Mouse (Mus musculus): ENCODE data around the gene Cyba.

Gene Cyba

DNA sequence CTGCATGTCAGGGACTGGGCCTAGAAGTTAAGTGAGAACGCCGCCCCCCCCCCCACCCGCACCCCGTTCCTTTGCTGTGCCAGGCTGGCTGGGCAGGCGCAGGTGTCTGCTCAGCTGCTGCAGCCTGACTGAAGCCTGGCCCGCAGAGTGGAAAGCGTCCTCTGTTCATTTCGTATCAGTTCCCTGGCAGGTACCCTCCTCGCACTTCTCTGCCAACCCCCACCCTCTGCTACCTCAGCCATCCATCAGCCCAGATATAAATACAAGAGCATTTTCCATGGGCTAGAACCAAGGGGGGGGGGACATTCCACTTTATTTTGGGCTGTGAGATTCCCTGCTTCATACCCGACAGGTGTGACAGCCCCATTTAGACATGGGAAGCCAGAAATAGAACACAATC is 19.4 kb upstream of the Cyba start:
- no peak for DNase-seq (ENCODE audit: low spot score in 2 of 2)

DNA sequence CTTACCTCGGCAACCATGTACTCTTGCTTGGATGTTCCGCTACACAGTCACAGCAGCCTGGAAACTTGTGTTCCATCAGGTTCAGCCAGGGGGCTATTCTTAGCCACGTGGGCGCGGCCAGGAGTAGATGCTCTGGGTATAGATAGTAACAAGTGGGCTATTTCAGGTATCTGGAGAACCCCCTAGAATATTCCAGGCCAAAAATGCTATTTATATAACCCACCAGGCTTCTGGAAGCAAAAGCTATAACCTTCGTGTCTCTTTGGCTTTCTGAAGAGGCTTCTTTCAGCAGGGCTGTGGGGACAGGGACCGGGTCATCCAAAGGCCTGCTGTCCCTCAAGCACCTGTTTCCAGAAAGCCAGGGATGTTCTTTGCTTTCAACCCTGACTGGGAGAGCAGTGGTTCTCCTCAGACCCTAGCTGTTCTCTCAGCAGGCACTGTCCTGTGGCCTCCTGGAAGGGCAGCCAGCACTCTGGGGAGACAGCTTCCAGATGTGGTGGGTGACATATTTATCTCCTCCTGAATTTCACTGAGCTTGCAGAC is 18.5 kb upstream of the Cyba start:
- DNase-seq (ENCODE audit: low spot score in 2 of 2), result no peak

GRCm38 (mm10) chr8:122445203-122445602 is 12.5 kb upstream of the Cyba start:
- no peak for DNase-seq (ENCODE audit: low spot score in 2 of 2)

- peak; percentile 58 to 86 for DNase-seq (ENCODE audit: low spot score in 2 of 2)
Observed at GRCm38 (mm10) chr8:122444058-122444748, 11.5 kb upstream of the Cyba start.

DNA sequence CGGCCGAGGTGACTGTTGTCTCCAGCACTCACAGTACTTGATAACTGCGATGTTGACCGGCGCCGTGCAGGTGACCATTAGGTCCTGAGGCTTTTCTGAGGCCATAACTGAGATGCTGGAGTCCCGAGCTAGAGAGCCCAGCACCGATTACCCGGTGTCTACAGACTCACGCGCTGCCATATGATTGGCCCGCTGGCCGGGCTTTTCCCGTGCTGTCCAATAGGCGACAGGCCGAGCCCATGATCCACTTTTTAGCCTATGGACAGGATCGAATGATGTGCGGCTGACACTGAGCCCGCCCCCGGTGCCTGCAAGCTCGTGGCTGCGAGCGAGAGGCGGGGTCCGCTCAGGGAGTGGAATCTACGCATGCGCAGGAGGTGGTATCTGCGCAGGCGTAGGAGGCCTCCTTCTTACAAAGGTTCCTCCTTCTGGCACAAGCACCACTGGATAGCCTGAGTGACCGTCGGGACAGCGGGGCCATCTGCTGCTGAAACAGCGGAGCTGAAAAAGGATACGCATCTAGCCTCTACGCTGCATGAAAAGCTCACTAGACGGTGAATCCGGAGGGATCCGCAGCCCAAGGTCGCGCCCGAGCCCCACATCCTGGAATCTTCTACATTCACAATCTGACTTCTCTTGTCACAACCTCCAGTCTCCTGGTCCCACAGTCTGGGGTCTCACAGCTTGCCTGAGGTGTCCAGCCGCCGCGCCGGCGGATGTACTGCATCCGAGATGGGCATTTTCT is 10.7 kb upstream of the Cyba start, which contains the start of gene Mvd:
Gene Mvd (minus strand): TSS at position 161 of the 745 bp plus-strand sequence.
- peak; percentile 99 for DNase-seq (ENCODE audit: low spot score in 2 of 2)

DNA sequence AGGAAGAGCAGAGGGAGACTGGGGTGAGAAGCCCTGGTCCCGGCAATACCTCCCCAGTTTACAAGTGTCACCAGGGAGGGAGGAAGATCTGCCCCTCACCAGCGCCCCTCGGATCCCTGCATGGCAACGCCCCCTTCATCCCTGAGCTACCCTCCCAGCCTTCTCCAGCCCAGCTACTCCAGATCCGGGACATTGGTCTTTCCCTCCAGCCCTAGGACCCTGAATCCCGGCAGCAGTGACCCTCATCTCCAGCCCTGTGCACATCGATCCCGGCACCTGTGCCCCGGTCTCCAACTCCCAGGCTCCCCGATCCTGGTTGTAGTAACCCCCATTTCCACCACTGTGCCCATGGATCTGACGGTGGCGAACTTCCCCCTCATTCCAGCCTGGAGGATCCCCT is 10.1 kb upstream of the Cyba start:
- no peak for DNase-seq (ENCODE audit: low spot score in 2 of 2)

DNA sequence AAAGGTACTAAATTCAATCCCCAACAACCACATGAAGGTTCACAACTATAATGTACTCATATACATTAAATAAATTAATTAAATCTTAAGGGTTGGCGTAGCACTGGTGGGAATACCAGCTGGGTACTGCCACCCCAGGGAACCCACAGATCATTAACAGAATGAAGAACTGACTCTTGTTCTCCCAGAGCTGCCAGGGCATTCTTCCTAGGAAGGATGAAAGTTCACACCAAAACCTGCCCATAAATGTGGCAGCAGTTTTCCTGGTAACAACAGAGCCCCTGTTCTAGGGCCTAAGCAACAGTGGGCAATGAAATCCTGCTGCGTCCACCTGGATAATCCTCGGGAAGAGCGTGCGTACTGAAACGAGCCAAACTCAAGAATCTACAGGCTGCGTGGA is 9.6 kb upstream of the Cyba start:
- no peak for DNase-seq (ENCODE audit: low spot score in 2 of 2)

- no peak for DNase-seq (ENCODE audit: low spot score in 2 of 2)
Observed at GRCm38 (mm10) chr8:122441326-122441725, 8.6 kb upstream of the Cyba start.

GRCm38 (mm10) chr8:122439336-122439735 is 6.6 kb upstream of the Cyba start:
- DNase-seq (ENCODE audit: low spot score in 2 of 2), result no peak

DNA sequence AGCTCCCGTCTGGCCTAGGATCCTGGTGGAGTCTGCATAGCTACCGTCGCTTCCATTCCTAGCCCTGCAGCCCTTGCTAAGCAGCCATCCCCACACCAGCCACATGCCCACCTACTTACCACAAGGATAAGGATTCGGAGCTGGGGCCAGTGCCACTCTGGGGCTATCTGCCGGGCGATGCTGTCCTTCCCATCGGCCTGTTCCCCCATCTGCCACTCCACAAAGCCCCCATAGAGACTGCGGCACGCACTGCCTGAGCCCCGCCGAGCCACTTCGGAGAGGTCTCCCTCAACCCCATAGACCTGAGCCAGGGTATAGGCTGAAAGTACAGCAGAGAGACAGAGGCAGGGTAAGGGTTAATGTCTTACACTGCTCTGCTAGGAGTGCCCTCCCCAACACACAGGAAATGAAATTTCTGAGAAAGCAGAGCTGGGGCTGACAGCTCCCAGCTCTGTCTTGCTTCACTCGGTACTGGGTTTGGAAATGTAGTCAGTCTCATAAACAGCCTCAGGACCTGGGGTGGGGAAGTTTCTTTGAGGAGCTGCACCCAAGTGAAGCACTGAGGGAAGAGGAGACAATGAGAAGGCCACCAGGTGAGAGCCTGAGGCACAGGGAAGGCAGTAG is 5.1 kb upstream of the Cyba start:
- DNase-seq (ENCODE audit: low spot score in 2 of 2), result no peak

GRCm38 (mm10) chr8:122436586-122437125 is 3.9 kb upstream of the Cyba start:
- no peak for DNase-seq (ENCODE audit: low spot score in 2 of 2)

DNA sequence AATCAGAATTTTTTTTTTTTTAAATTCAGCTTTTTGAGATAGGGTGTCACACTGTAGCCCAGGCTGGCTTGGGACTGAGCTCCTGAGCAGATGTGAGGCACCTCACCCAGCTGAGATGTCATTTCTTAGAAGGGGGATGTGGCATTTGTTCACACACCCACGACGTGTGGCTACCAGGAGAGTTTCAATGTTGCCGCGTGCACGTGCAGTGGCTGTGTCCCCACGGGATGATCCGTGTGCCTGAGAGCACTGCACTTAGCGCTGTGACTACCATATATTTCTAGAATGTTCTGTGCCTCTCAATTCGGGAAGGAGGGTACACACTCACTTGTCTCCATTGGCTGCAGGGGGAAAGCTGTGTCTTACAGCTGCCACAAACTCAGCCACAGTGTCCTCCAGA is 3.4 kb upstream of the Cyba start:
- DNase-seq (ENCODE audit: low spot score in 2 of 2), result no peak

- DNase-seq (ENCODE audit: low spot score in 2 of 2), result no peak
Observed at GRCm38 (mm10) chr8:122435375-122435774, 2.6 kb upstream of the Cyba start.

DNA sequence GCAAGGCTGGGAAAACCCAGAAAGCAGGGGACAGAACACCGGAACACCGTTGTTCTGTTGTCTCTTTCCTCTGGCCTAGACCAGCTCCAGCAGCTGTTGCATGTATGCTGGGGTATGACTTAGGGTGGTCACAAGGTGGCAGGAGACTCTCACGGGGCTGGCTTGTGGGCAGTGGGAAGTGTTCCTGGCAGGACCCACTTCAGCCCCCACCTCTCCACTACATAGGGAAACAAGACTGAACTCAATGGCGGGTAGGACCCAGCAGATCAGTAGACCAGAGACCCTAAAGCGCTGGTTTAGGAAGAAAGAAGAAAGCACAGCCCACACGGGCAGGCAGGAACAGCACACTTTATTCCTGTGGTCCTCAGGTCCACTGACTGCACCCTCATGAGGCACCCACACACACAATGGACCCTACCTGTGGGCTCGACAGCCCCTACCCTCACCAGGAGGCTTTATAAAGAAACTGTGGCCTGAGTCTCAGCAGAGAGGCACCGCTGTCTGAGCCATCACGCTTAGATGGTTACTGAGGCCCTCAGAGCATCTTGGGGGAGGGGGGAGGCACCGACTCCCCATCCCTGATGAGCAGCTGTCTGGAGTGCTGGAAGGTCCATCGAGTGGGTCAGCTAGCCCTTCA is 657 bp upstream of the Cyba start:
- DNase-seq (ENCODE audit: low spot score in 2 of 2), result no peak

GRCm38 (mm10) chr8:122431694-122432442 is 862 bp downstream of the Cyba start:
- DNase-seq (ENCODE audit: low spot score in 2 of 2), result no peak

GRCm38 (mm10) chr8:122430646-122431045 is 2.1 kb downstream of the Cyba start:
- no peak for DNase-seq (ENCODE audit: low spot score in 2 of 2)

- no peak for DNase-seq (ENCODE audit: low spot score in 2 of 2)
Observed at GRCm38 (mm10) chr8:122430058-122430636, 2.6 kb downstream of the Cyba start.

DNA sequence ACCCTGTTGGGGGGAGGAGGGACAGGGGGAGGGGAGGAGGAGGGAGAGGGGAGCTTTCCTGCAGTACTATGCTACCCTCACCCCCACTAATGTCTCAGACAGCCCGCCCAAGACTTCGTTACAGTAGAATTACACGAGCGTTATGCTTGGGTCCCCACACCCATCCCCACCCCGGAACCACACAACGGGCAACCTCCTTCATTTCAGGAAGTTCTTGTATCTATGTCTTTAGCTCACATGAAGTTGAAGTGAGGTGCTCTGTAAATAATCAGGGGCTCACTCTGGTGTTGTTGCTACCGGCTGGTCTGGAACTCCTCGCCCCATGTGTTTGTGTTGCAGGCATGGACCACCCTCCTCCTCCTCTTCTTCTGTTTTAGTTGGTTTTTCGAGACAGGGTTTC is 4.6 kb downstream of the Cyba start:
- DNase-seq (ENCODE audit: low spot score in 2 of 2), result no peak

DNA sequence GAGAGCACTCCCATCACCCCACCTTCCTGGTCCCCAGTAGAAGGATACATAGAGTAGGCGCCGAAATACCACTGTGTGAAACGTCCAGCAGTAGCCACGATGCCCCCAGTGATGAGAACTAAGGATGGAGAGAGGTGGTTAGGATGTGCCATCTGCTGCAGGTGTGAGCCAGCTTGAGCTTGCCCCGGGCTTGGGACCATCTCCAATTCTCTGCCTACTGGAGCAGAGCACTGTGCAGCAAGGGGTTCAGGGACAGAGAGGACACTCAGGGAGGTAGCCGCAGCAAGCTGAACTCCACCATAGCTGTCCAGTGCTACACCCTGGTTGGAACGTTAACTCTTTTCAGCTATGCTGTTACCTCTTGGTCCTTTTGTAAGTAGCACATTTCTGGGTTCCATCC is 5.1 kb downstream of the Cyba start:
- DNase-seq (ENCODE audit: low spot score in 2 of 2), result no peak

GRCm38 (mm10) chr8:122426145-122426544 is 6.6 kb downstream of the Cyba start:
- no peak for DNase-seq (ENCODE audit: low spot score in 2 of 2)

- no peak for DNase-seq (ENCODE audit: low spot score in 2 of 2)
Observed at GRCm38 (mm10) chr8:122423659-122424058, 9.1 kb downstream of the Cyba start.
